Mouse (Mus musculus) myocyte (in vitro differentiated cells): Measurements from ENCODE around the gene Tspo.

Experiments used
- POLR2A ChIP-seq: IDR thresholded peaks from one replicate; pipeline ENCODE4 v1.6.1; 2011; ENCODE audit warnings: low read depth, mild to moderate bottlenecking, control low read depth, moderate library complexity; ENCODE audit not compliant: insufficient read length
- POLR2AphosphoS2 ChIP-seq: IDR thresholded peaks from one replicate; pipeline ENCODE4 v1.6.1; 2011; ENCODE audit warnings: low read depth, control low read depth; ENCODE audit not compliant: insufficient read length
- TCF12 ChIP-seq: IDR thresholded peaks from one replicate; pipeline ENCODE4 v1.6.1; 2011; ENCODE audit warnings: mild to moderate bottlenecking, control low read depth; ENCODE audit not compliant: poor library complexity, insufficient read depth, severe bottlenecking
- TCF3 ChIP-seq: IDR thresholded peaks from one replicate; pipeline ENCODE4 v1.6.1; 2011; ENCODE audit warnings: low read depth, control low read depth; ENCODE audit not compliant: insufficient read length
- USF1 ChIP-seq: IDR thresholded peaks from one replicate; pipeline ENCODE4 v1.6.1; 2011; ENCODE audit warnings: low read depth, mild to moderate bottlenecking, control low read depth, moderate library complexity

DNA sequence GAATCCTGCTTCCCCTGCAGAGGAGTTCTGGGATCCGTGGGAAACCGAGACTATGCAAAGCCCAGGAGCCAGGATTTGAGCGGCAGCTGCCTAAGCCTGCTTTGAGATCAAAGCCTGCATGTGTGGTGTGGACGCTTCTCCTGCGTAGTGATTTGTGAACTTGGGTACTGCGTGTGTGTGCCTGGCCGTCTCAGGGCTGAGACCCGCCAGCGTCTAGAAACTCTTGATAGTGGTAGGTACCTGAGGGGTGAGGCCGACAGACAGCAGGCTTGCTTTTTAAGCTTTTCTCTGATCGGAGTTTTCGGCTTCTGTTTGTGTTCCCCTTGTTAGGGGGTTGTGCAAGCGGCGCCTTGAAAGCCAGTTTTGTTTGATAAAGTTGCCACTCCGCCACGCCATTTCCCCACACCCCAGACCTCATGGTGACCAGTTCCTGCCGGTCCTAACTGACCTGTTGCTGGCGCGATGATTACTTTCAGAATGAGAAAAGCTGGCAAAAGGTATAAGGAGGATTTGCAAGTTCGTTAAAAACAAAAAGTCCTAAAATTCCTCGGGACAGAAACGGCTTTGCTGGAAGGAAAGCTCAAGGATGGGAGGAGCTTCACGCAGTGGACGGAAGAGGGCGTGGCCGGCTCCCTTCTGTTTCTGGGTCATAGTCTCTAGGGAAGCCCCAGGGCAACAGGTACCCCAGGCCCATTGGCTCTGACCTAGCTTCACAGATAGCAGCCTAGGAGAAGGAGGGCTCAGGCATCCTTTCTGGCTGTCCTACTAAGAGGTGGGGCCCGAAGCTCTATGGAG is 662 bp downstream of the Tspo start:
- TF ChIP-seq POLR2A (peak; percentile 36), USF1 (no peak), TCF12 (no peak), TCF3 (no peak), POLR2AphosphoS2 (peak; percentile 57)
